Mouse (Mus musculus) spleen, postnatal 14 days (tissue): Measurements from ENCODE around the gene Ugt1a2.
A peak's percentile ranks its signal among the peaks of the same experiment; 100 is the strongest.
"Not testable (repeated sequence)": the region's sequence is repeated elsewhere in the genome, so short reads cannot be mapped to it uniquely, and the experiment has no call there.

Experiments used
- DNase-seq, 2 experiments: peaks; one replicate each; pipeline ENCODE4 v3.0.0; 2021 to 2022; ENCODE audit warnings: low spot score in 2 of 2

Ugt1a2 gene

DNA sequence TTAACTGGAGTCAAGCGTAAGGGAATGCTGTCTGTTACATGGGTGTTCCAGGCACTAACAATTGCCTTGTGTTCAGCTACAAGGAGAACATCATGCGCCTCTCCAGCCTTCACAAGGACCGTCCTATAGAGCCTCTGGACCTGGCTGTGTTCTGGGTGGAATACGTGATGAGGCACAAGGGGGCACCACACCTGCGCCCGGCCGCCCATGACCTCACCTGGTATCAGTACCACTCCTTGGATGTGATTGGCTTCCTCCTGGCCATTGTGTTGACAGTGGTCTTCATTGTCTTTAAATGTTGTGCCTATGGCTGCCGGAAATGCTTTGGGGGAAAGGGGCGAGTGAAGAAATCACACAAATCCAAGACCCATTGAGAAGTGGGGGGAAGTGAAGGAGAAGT lies 17.6 kb downstream of the Ugt1a2 start:
- DNase-seq: no peak

GRCm38 (mm10) chr1:88218591-88218990 lies 18.2 kb downstream of the Ugt1a2 start:
- no peak for DNase-seq

- DNase-seq: no peak
Observed at GRCm38 (mm10) chr1:88219054-88219453, 18.7 kb downstream of the Ugt1a2 start.

DNA sequence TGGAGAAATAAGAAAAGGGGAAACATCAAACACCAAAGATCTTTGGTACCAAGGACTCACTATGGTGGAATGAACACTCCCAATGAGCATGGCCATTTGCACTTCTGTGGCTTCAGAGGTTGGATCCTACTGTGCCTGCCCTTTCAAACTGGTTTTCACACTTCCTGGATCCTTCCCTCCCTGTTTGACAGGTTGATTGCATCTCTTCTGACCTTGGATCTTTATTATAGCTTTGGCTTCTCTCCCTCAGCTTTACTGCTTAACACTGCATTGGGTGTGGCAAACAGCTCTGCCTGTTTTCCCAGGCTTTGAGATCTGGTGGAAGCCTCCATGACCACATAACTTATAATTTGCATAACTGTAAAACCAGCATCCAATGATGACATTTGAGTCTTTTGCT lies 19.9 kb downstream of the Ugt1a2 start:
- DNase-seq: peak in 1 of 2 experiments; percentile 1

GRCm38 (mm10) chr1:88222216-88222615 lies 21.8 kb downstream of the Ugt1a2 start:
- no peak for DNase-seq

DNA sequence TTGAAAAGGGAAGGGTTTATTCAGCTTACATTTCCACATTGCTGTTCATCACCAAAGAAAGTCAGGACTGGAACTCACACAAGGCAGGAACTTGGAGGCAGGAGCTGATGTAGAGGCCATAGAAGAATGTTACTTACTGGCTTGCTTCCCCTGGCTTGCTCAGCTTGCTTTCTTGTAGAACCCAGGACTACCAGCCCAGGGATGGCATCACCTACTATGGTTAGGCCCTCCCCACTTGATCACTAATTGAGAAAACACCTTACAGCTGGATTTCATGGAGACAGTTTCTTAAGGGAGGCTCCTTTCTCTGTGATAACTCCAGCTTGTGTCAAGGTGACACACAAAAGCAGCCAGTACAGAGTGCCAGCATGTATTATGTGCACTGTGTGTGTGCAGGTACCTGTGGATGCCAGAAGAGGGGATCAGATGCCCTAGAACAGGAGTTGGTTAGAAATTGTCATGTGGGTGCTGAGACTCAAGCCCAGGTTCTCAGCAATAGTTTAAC lies 22.7 kb downstream of the Ugt1a2 start:
- not testable (repeated sequence) for DNase-seq

- peak in 1 of 2 experiments; percentile 9 for DNase-seq
Observed at GRCm38 (mm10) chr1:88223591-88223990, 23.2 kb downstream of the Ugt1a2 start.

DNA sequence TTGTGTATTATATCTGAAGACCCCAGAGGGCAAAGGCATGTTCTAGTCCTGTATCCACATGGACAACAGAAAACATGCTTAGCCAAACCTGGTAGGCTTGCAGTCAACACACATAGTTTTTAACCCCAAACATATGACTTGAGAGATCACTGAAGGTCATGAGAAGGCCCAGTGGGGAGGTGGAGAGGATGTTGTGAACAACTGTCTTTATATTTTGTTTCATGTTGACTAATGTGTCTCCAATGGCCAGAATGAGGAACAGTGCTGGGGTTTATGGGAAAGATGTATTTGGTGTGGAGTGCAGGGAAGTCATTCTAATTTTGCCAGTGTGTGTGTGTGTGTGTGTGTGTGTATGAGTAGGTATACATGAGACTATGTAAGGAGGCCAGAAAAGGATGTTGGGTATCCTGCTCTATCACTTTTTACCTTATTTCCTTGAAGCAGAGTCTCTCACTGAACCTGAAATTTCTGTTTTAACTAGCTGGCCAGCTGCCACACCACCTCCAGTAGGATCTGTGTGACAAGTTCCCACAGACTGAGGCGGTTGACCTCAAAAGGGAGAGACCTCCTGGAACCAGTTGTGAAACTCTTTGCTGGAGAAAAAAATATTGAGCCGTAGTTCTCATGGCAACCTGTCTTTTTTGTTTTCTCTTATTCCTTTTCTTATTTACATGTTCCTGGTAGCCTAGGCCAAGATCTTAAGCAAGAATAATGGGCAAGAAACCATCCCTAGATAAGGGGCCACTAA lies 23.8 kb downstream of the Ugt1a2 start:
- no peak for DNase-seq

DNA sequence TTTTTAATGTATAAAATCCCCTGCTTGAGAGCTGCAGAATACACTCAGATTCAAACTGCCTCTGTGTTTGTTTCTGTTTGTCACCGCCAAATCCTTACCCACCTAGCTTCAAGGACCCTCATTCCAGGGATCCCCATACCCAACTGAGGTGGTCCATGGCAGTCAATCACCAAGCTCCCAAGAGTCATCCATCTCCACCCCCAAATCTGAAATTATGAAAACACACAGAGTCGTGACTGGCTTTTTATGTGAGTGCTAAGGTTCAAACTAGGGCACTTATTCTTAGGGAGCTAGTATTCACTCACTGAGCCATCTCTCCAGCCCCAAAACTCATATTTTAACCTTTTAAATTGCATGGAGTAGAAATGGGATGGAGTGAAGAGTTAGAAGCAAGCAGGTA lies 24.9 kb downstream of the Ugt1a2 start:
- not testable (repeated sequence) for DNase-seq

- no peak for DNase-seq
Observed at GRCm38 (mm10) chr1:88225741-88226140, 25.3 kb downstream of the Ugt1a2 start.

- peak in 1 of 2 experiments; percentile 5 for DNase-seq
Observed at GRCm38 (mm10) chr1:88226670-88227379, 26.4 kb downstream of the Ugt1a2 start, which contains the start of gene Mroh2a. TSS of gene Mroh2a (plus strand) at chr1:88226986.

GRCm38 (mm10) chr1:88227482-88227881 lies 27.1 kb downstream of the Ugt1a2 start:
- DNase-seq: no peak

DNA sequence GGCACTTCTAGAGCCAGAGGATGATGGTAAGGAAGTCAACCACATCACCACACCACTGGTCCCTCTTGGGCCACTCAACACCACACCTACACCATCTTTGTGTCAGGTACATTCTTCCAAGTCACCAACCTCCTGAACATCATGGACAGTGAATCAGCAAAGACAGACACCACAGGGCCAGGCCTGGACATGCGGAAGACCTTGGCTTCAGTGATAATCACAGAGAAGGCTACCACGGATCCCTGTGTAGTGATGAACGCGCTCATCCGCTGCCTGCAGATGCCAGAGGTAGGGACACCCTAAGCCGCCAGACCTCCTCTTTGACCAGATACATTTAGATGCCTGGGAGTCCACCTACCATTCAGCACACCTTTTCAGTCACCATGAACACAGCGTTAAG lies 27.7 kb downstream of the Ugt1a2 start:
- DNase-seq: no peak

GRCm38 (mm10) chr1:88229566-88229965 lies 29.2 kb downstream of the Ugt1a2 start:
- DNase-seq: no peak

- no peak for DNase-seq
Observed at GRCm38 (mm10) chr1:88229986-88230385, 29.6 kb downstream of the Ugt1a2 start.

DNA sequence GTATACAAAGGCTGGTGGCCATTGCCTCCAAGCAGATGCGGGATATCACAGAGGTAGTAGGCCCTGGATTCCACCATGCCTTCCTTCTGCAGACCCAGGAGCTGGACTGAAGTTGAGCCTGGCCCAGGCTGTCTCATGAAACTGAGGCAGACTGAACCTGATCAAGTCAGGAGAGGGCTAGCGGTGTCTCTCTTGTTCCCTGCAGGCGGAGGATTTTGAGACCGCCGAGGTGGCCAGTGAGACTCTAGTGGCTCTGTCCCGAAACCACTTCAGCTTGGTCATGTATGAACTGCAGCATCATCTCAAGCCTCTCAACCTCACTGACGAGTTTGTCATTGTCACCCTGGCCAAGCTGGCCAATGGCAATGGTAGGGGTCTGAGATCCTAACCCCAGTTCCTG lies 30.0 kb downstream of the Ugt1a2 start:
- DNase-seq: no peak

DNA sequence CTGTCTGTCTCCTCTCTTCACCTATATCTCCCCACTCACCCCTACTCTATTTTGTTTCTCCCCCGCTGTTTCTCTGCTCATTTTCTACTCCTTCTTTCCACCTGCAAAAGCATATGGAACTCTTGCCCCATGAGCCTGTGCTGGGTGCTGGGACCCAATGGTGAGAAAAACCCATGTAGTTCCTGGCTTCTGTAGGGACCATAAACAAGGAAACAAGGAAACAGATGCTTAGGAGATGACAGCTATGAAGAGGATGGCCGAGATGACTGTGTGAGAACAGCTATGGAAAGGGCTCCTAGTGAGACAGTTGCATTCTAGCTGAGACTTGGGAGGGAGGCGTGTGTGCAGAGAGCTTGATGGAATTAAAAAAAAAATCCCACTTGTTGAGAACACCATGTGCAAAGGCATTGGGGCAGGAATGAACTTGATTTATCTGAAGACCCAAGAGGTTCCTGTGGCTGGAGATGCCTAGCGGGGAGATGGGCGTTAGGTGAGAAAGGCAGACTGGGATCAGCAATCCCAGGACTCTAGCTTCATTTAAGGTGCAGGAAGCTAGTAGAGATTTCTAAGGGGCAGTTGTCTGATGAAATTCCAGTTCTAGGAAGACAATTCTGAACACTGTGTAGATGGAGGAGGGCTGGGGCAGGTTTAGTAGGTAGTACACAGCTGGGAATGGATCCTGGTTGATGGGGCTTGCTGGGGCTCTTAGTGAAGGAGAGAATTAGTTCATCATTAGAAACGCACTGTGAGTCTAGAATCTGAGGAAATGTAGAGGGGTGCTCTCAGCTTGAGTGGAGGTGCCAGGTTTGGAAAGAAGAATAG lies 30.8 kb downstream of the Ugt1a2 start:
- no peak for DNase-seq

- DNase-seq: no peak
Observed at GRCm38 (mm10) chr1:88231803-88232499, 31.6 kb downstream of the Ugt1a2 start.

DNA sequence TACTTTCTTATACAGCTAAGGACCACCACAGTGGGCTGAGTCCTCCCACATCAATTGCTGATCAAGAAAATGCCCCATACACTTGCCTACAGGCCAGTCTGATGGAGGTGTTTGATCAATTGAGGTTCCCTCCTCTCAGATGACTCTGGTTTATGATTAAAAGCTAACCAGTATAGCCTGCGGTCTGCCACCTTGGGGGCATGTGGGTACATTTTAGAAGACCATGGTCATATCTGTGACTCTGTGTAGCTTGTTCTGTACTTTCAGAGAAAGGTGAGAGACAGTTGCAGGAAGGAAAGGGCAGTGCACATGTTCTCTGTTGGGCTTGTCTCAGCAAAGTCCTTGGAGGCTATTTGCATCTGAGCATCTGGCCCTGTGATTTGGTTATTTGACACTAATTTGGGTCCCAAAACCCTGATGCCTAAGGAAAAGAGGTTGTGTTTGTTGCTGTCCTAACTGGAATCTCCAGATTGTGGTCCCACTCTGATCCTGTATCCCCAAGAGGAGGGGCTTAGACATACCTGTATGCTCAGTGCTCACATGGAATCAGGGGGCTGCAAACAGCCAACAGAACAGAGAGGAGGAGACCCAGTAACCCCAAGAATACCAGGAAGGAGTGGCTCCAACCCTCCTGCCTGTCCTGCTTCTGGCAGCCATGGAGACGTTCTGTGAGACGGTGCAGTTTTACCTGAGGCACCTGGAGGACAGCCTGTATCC lies 32.4 kb downstream of the Ugt1a2 start:
- DNase-seq: no peak

GRCm38 (mm10) chr1:88233421-88234247 lies 33.2 kb downstream of the Ugt1a2 start:
- no peak for DNase-seq
